Mouse (Mus musculus) heart, embryonic 13.5 days (tissue): ENCODE measurements around the gene Gadd45gip1. TPM values are rescaled to one million over a fixed set of nuclear protein-coding genes. Genes with fewer than 3 reads are reported as not detected.
A peak's percentile ranks its signal among the peaks of the same experiment; 100 is the strongest.

Experiments
- ATAC-seq: fragments of 200-750 bp; cut with Nextera tagmentation; 2 replicates; pipeline ENCODE4 v1.8.0; 2017; ENCODE audit warnings: moderate TSS enrichment; ENCODE audit not compliant: insufficient number of reproducible peaks, low FRiP score, low TSS enrichment; ENCODE audit errors: extremely low read depth
- H3K27ac ChIP-seq: fragments of 300-500 bp; sonication (generic); replicated peaks from 2 replicates; pipeline ENCODE4 v1.5.1; 2015; ENCODE audit warnings: moderate library complexity, mild to moderate bottlenecking, inconsistent platforms
- H3K27me3 ChIP-seq: fragments of 300-500 bp; sonication (generic); replicated peaks from 2 replicates; pipeline ENCODE4 v1.6.1; 2015; ENCODE audit warnings: mild to moderate bottlenecking, inconsistent platforms
- H3K36me3 ChIP-seq: fragments of 300-500 bp; sonication (generic); 2 replicates; pipeline ENCODE4 v1.6.1; 2015; ENCODE audit warnings: mild to moderate bottlenecking, inconsistent platforms
- H3K4me1 ChIP-seq: fragments of 300-500 bp; sonication (generic); 2 replicates; pipeline ENCODE4 v1.6.1; 2015; ENCODE audit warnings: inconsistent platforms
- H3K4me2 ChIP-seq: fragments of 300-500 bp; sonication (generic); 2 replicates; pipeline ENCODE4 v1.6.1; 2015; ENCODE audit warnings: inconsistent platforms, mild to moderate bottlenecking, moderate library complexity
- H3K4me3 ChIP-seq: fragments of 300-500 bp; sonication (generic); 2 replicates; pipeline ENCODE4 v1.5.1; 2015; ENCODE audit warnings: moderate library complexity, mild to moderate bottlenecking, inconsistent platforms
- H3K9ac ChIP-seq: fragments of 300-500 bp; sonication (generic); 2 replicates; pipeline ENCODE4 v1.6.1; 2015; ENCODE audit warnings: inconsistent platforms, mild to moderate bottlenecking, moderate library complexity
- H3K9me3 ChIP-seq: fragments of 300-500 bp; sonication (generic); 2 replicates; pipeline ENCODE4 v1.6.1; 2016; ENCODE audit warnings: inconsistent platforms
- WGBS: fragments of 180-500 bp; shearing (Covaris S2); methylation state at CpG from one replicate; pipeline ENCODE4 v1.1.7; 2015; ENCODE audit warnings: mixed read lengths; 5-methylcytosine and 5-hydroxymethylcytosine counted together
- polyA plus RNA-seq: library from polyadenylated mRNA; unstranded; fragments of >200 nt; fragmentation: Nextera tagmentation; extraction: Ambion mirVana; gene quantifications from 2 replicates; pipeline ENCODE4 v1.2.1, GENCODE M21; 2015

Gadd45gip1 gene
- polyA plus RNA-seq, 1 experiment from 2014 or later = 50.2 TPM

DNA sequence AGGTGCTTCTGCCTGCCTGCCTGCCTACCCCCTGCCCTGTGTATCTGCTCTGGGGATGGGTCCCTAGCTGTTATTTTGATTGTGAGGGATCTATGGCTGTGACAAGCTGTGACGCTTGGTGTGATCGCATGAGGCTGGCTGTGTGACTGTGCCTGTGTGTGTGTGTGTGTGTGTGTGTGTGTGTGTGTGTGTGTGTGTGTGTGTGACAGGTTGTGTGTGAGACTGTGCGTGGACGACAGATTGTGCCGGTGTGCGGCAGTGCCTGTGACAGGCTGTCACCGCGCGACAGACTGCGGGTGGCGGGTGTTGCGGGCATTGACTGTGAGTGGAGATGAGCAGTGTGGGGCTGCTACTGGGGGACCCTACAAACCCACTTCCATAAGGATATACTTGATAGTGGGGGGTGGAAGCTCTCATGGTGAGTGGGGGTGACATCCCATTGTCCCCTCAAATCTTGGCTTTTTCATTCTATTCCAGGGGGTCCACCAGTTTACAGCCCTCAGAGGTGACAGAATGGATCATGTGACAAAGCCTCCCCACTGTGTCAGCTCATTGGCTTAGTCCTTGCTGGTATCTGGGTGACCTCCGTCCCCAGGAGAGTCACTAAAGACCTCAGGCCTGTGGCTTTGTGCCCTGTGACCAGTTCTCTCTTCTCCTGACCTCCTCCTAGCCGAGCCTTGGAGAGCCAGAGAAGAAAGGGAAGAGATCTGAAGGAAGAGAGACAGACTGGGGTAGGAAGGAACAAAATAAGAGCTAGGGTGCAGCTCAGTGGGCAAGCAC, 43.6 kb upstream of the Gadd45gip1 start:
- H3K27ac ChIP-seq = no peak overlapping the region
- ATAC-seq = no peak
- H3K4me3 ChIP-seq = no peak overlapping the region
- H3K9me3 ChIP-seq = no peaks in the 10 kb centered on the region
- H3K27me3 ChIP-seq = peaks cover 98% of the 10 kb centered on the region
- H3K9ac ChIP-seq = no peak overlapping the region
- no peak overlapping the region for H3K4me2 ChIP-seq
- 28% methylated on average over 14 of the region's 14 CpGs for WGBS
- H3K36me3 ChIP-seq = no peaks in the 10 kb centered on the region
- H3K4me1 ChIP-seq = peaks cover 80% of the 10 kb centered on the region

DNA sequence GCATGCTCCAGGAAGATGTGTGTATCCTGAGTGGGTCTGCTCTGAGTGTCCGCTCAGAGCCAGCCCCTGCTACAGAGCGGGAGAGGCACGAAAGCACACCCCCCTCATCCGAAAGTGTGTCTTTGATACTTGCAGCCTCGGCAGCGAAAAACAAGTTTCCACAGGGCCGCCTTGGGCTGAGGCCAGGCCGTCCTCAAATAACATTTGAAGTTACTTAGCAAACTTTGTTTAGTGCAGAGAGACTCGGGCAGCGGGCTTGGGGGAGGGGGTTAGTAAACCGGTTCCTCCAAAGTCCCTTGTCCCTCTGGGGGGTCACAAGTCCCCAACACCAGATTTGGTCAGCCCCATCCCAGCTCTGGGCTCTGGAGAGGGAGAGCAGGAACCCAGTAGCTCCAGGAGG, 42.4 kb upstream of the Gadd45gip1 start:
- H3K4me1 ChIP-seq = peaks cover 85% of the 10 kb centered on the region
- peak overlapping the region; percentile 44; the same call in 1 of the 2 replicates for H3K9ac ChIP-seq
- peak overlapping the region; percentile 1; the same call in 1 of the 2 replicates for H3K4me3 ChIP-seq
- H3K9me3 ChIP-seq = no peaks in the 10 kb centered on the region
- no peaks in the 10 kb centered on the region for H3K36me3 ChIP-seq
- H3K4me2 ChIP-seq = no peak overlapping the region
- no peak overlapping the region for H3K27ac ChIP-seq
- 32% methylated on average over 11 of the region's 11 CpGs for WGBS
- peaks cover 98% of the 10 kb centered on the region for H3K27me3 ChIP-seq
- no peak for ATAC-seq

DNA sequence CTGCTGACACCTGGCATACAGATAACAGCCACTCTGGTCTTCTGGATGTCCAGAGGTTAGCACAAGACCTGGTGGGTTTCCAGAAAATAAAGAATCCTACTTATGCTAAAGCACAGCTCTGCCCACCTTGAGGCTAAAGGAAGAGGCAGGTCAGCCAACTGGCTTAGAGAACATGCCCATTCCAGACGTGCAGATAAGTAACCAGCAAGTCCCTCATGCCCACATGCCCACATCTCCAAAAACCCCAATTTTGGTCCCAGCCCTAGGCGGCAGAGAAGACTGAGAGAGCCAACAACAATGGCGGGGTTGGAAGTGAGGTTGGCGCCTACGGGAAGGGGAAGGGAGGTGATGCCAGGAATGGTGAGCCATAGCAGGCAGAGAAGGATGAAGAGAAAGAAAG, 42.0 kb upstream of the Gadd45gip1 start:
- Histone ChIP-seq H3K27me3 (peaks cover 98% of the 10 kb centered on the region), H3K4me2 (no peak overlapping the region), H3K4me1 (peaks cover 86% of the 10 kb centered on the region), H3K9me3 (no peaks in the 10 kb centered on the region), H3K9ac (peak overlapping the region; percentile 24; the same call in 1 of the 2 replicates), H3K36me3 (no peaks in the 10 kb centered on the region), H3K27ac (no peak overlapping the region; the same call in 1 of the 2 replicates), H3K4me3 (no peak overlapping the region)
- no peak for ATAC-seq
- WGBS = 64% methylated on average over 5 of the region's 5 CpGs

DNA sequence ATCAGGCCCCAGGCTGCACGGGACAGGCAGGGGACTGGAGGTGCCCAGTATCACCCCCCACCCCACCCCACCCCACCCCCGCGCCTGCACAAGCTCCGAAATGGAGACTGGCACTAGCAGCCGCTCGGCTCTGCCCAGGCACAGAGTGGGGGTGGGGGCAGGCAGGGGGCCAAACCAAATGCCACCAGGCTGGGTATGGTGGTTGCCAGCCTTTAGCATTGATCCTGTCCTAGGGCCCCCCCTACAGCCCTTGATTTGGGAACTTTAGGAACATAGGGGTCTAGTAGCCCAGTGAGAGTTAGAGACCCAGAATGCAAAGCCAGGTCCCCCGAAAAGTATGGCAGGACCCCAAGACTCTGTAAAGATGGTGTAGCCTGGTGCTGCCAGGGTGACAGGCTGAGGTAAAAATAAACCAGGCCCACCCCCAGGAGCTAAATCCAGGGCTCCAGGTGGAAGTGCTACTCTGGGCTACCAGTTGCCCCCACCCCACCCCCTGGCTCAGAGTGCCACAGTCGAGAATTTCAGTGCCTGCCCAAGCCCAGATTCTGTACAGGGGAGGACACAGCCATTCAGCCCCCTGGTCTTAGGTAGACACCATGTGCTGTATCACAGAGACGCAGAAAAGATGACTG, 41.4 kb upstream of the Gadd45gip1 start:
- peaks cover 86% of the 10 kb centered on the region for H3K4me1 ChIP-seq
- no peak for ATAC-seq

DNA sequence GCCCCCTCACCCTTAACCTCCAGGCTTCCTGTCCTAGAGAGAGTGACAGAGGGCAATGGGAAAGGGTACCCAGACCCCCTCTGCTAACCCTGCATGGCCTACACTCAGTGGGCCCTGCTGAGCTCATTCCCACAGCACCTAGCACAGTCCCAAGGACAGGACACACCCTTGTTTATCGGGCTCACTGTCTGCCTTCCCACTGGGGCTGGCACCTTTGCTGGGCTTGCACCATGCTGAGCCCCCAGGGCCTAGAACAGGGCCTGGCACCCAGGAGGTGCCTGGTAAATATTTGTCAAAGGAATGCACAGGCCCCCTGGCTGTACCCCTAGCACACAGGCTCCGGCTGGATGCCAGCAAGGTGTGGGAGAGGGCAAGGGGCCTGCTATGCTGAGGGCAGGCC, 40.8 kb upstream of the Gadd45gip1 start:
- H3K4me2 ChIP-seq = no peak overlapping the region
- peak overlapping the region; percentile 21; the same call in 1 of the 2 replicates for H3K9ac ChIP-seq
- ATAC-seq = no peak
- 64% methylated on average over 2 of the region's 2 CpGs for WGBS
- H3K27me3 ChIP-seq = peaks cover 98% of the 10 kb centered on the region
- H3K36me3 ChIP-seq = no peaks in the 10 kb centered on the region
- no peak overlapping the region for H3K27ac ChIP-seq
- no peak overlapping the region for H3K4me3 ChIP-seq
- H3K9me3 ChIP-seq = no peaks in the 10 kb centered on the region
- peaks cover 84% of the 10 kb centered on the region for H3K4me1 ChIP-seq

More for the DNA sequence above, 41.4 kb upstream of the Gadd45gip1 start:
- Histone ChIP-seq H3K36me3 (no peaks in the 10 kb centered on the region), H3K27ac (no peak overlapping the region), H3K4me3 (no peak overlapping the region), H3K27me3 (peaks cover 98% of the 10 kb centered on the region), H3K9me3 (no peaks in the 10 kb centered on the region), H3K9ac (0 out of 2 replicates have a peak overlapping the region, but pooled peaks have one; percentile 24), H3K4me2 (no peak overlapping the region)
- 71% methylated on average over 7 of the region's 9 CpGs for WGBS

DNA sequence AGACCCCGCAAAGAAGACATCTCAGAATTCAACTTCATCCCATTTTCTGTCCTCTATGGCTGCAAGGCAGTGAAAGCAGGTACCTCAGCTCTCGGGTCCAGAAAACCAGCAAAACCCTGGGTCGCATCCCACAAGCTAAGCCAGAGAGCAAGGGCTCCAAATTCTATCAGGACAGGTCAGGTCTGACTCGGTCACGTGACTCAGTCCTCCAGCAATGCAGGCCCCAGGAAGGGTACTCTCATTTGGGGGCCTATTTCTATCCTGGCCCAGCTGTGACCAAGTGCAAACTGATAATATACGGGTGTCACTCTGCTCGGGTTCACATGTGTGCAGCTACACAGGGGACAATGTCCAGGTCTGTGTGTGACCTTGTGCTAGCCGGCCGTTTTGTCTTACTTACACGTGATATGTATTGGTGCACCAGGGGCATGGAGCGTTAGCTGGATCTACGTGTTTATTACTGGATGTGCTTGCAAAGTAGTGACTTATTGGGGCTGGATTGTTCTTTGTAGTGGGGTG, 38.8 kb upstream of the Gadd45gip1 start:
- ATAC-seq = no peak

DNA sequence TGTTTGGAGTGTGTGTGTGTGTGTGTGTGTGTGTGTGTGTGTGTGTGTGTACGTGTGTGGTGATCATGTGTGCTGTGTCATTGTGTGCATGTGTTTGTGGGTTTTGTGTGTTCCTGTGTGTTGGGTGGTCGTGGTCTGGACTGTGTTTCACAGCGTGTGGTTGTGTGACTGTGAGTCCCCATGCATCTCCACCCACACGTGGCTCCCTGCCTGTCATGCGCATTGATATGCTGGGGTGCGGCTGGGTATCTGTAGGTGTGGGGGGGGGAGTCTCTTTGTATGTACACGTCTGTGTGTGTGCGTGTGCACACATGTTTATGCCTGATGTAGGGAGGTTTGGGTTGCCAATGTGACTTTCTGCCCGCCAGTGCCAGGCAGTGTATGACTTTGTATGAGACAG, 38.2 kb upstream of the Gadd45gip1 start:
- Histone ChIP-seq H3K9me3 (no peaks in the 10 kb centered on the region), H3K4me3 (no peak overlapping the region), H3K27ac (no peak overlapping the region), H3K36me3 (peaks cover 8% of the 10 kb centered on the region), H3K4me2 (no peak overlapping the region), H3K4me1 (peaks cover 68% of the 10 kb centered on the region), H3K27me3 (peaks cover 98% of the 10 kb centered on the region), H3K9ac (no peak overlapping the region)
- no peak for ATAC-seq
- WGBS = 79% methylated on average over 9 of the region's 9 CpGs

More for the DNA sequence above, 38.8 kb upstream of the Gadd45gip1 start:
- Histone ChIP-seq H3K27ac (no peak overlapping the region), H3K4me1 (peaks cover 66% of the 10 kb centered on the region), H3K4me3 (no peak overlapping the region), H3K9me3 (no peaks in the 10 kb centered on the region), H3K27me3 (peaks cover 98% of the 10 kb centered on the region), H3K4me2 (no peak overlapping the region), H3K9ac (no peak overlapping the region; the same call in 1 of the 2 replicates), H3K36me3 (peaks cover 8% of the 10 kb centered on the region)
- WGBS = 67% methylated on average over 12 of the region's 12 CpGs

DNA sequence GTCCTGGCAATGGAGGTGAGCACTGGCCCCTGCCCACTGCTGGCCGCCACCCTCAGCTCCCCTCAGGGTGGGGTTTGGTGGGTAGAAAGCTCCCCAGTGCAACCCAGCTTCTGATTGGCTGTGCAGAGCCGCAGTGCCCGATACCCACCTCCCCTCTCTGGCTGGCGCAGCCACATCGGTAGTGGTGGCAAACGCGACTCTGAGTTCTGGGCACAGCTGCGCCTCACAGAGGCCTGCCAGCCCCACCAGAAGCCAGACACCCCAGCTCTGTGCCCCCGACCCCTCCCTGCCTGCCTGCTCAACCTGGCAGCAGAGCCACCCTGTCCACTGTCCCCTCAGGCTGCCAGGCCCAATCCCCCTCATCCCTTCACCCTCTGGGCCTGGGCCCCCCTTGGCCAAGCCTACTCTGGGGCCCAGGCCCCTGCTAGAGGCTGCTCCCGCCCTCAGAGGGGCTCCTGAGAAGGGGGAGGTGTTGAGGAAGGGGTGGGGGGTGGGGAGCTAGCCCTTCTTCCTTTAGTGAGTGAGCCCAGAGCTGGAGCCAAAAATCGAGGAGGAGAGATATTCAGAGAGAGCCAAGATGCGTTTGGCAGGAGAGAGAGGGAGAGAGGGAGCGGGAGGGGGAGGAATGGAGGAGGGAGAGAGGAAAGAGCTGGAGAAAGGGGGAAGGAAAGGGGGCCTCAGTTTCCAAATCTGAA, 37.4 kb upstream of the Gadd45gip1 start:
- peak overlapping the region; percentile 54 for H3K9ac ChIP-seq
- no peak for ATAC-seq
- no peaks in the 10 kb centered on the region for H3K9me3 ChIP-seq
- peak overlapping the region; percentile 9; the same call in 1 of the 2 replicates for H3K4me3 ChIP-seq
- H3K27ac ChIP-seq = peak overlapping the region; percentile 78
- 48% methylated on average over 13 of the region's 13 CpGs for WGBS
- H3K4me1 ChIP-seq = peaks cover 68% of the 10 kb centered on the region
- H3K36me3 ChIP-seq = peaks cover 8% of the 10 kb centered on the region
- peak overlapping the region; percentile 47 for H3K4me2 ChIP-seq
- peaks cover 98% of the 10 kb centered on the region for H3K27me3 ChIP-seq

DNA sequence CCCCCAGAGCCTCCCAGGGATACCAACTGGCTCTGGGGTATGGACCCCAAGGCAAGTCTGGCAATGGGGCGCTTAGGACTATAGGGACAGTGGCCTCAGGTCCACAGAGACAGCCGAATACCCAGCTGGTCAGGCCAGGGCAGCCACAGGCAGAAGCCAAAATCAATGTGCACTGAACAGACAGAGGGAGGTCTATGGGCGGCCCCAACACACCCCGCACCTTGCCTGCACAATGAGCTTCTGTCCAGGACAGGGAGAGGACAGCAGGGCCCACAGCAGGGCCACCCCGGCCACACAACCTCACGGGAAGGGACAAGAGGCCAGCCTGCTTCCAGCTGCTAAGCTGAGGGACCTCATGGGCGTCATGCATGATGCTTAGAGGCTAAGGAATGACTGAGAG, 36.8 kb upstream of the Gadd45gip1 start:
- Histone ChIP-seq H3K4me2 (peak overlapping the region; percentile 22), H3K4me3 (no peak overlapping the region), H3K9me3 (no peaks in the 10 kb centered on the region), H3K36me3 (peaks cover 8% of the 10 kb centered on the region), H3K9ac (peak overlapping the region; percentile 54), H3K27ac (peak overlapping the region; percentile 78), H3K4me1 (peaks cover 65% of the 10 kb centered on the region), H3K27me3 (peaks cover 94% of the 10 kb centered on the region)
- 59% methylated on average over 7 of the region's 7 CpGs for WGBS
- ATAC-seq = no peak

DNA sequence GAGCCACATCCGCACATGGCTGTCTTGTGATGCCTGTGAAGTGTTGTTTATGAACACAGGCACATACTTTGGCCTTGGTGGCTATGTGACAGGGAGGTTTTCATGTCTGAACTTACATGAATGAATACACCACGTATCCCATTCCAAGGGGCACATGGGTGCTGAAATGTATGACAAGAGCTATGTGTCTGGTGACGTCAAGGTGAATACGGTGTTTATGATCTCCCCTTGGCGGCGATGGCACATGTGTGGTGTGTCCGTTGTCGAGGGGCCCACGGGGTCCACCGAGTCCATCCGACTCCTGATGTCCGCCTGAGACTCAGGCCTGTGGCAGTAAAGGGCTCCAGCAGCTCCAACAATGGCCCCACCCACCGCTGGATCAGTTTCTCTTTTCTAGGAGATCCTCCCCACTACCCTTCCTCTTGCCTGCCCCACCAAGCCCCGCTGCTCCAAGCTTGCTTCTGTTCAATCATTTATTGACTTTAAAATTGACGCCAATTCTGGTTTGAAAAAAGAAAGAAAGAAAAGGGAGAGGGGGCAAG, 34.0 kb upstream of the Gadd45gip1 start:
- no peak for ATAC-seq
- Histone ChIP-seq H3K9me3 (no peaks in the 10 kb centered on the region), H3K27ac (no peak overlapping the region), H3K27me3 (peaks cover 86% of the 10 kb centered on the region), H3K9ac (no peak overlapping the region), H3K4me1 (peaks cover 56% of the 10 kb centered on the region), H3K4me2 (0 out of 2 replicates have a peak overlapping the region, but pooled peaks have one; percentile 87), H3K4me3 (no peak overlapping the region), H3K36me3 (peaks cover 8% of the 10 kb centered on the region)
- 79% methylated on average over 15 of the region's 15 CpGs for WGBS

DNA sequence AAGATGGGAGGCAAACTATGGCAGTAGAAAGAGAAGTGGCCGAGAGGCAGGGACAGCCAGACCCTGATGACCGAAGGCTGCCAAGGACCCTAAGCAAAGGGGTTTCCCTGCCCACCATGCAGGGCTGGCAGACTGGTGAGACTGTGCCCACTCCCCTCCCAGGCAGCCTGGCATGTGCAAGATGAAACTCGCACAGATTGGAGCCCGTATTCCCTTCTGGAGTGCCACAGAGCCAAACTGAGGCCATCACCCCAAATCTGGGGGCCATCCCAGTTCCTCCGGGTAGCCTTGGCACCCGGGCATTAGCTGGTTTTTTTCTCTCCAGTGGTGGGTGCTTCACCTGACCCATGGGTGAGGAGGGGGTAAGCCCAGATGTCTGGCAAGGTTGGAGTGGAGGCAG, 33.4 kb upstream of the Gadd45gip1 start:
- Histone ChIP-seq H3K27ac (no peak overlapping the region), H3K9me3 (no peaks in the 10 kb centered on the region), H3K4me1 (peaks cover 49% of the 10 kb centered on the region), H3K9ac (peak overlapping the region; percentile 98), H3K36me3 (peaks cover 8% of the 10 kb centered on the region), H3K27me3 (peaks cover 86% of the 10 kb centered on the region), H3K4me2 (peak overlapping the region; percentile 87), H3K4me3 (peak overlapping the region; percentile 87)
- no peak for ATAC-seq
- 72% methylated on average over 6 of the region's 6 CpGs for WGBS
